Mouse (Mus musculus) monocyte, adult 5-6 weeks (primary cell): Measurements from ENCODE around the gene Nim1k. TPM values are rescaled to one million over a fixed set of nuclear protein-coding genes. Genes with fewer than 3 reads are reported as not detected.
A peak's percentile ranks its signal among the peaks of the same experiment; 100 is the strongest.
"Not testable (repeated sequence)": the region's sequence is repeated elsewhere in the genome, so short reads cannot be mapped to it uniquely, and the experiment has no call there.

Source experiments
- ATAC-seq: fragments of 153-309, 156-312 bp; replicated peaks from 2 replicates; pipeline ENCODE4 v1.8.0; 2017; ENCODE audit warnings: mild to moderate bottlenecking; ENCODE audit not compliant: low TSS enrichment, insufficient number of reproducible peaks, severe bottlenecking, poor library complexity, low FRiP score
- total RNA-seq: library from RNA; stranded (forward); fragments of 200-1000, 200-491, 200-594 nt; gene quantifications from 3 replicates; pipeline ENCODE4 v1.2.3, GENCODE M21; 2017

The Nim1k gene
- total RNA-seq, 1 experiment from 2014 or later, result 0.10 TPM

DNA sequence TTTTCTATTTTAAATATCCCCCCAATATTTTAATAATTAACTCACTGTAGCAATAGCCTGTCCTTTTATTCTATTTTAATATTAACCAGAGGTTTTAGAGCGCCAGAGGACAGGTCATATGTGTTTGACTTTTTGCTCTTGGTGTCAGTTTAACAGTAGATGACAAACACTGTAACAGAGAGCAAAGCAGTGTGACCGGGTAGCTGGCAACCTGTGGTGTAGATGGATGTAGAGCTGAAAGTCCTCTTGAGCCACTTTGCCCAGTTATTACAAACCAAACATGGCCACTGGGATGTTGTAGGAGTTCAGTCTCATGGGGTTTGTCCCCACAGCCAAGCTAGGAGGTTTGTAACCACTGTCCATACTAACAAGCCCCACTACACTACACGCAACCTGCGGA, 57.2 kb downstream of the Nim1k start:
- ATAC-seq, result no peak

DNA sequence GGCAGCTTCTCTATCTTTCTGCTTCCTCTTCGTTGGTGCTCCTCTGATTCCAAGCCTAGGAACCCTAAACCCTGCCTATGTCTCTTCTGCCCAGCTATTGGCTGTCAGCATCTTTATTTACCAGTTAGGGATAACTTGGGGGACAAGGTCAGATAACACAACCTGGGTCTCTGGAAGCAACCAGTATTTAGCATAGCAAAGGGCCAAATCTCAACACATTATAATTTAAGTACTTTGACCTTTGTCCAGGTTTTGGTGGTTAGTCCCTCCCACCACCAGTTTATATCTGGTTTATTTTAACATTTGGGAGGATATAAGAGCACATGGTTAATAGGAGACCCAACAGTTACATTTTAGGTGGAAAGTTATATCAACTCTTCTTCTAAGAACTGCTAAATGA, 59.2 kb downstream of the Nim1k start:
- no peak for ATAC-seq

- no peak for ATAC-seq
These were observed 60.0 kb downstream of the Nim1k start for GRCm38 (mm10) chr13:119695676-119696075.

DNA sequence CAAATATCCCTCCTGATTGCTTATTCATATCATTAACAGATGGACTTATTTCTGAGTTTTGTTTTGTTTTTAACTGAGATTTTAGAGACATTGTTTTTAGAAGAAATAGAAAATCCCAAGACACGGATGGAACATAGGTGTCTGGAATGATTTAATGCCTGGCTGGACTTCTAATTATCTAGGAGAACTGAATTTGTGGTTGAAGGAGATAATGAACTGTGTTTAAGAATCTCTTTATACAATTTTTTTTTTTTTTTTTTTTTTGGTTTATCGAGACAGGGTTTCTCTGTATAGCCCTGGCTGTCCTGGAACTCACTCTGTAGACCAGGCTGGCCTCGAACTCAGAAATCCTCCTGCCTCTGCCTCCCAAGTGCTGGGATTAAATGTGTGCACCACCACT, 63.7 kb downstream of the Nim1k start:
- ATAC-seq, result not testable (repeated sequence)

DNA sequence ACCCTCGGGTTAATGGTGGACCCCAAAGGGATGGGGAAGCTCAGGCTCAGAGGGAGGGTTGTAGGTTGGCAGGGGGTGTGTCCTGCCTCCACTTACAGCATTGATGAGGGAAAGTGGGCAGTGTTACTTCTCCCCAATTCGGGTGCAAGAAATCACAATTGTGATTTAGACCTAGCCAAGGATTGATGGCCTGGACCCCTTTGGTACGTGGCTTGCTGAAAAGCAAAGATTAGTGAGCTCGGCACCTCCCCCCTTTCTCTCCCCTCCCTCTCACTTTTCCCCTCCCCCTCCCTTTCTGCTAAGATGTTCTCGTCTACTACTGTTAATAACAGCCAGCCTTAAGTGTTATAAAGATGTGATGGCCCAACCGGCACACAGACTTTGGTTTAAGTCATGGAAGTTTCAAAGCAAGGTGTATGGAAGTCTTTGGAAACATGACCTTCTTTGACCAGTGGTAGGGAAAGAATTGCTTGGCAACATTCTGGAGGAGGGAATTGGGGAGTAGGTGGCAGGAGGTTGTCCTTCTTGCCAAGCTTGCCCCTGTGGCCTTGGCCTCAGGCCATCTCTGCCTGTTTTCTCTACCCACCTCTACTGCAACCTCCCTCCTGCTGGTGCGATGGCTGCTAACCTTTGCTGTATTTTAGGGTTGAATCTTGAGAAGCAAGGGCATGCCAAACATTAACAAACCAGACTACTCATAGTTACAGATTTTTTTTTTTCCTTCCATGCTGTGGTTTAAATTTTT, 64.6 kb downstream of the Nim1k start:
- peak; percentile 1; the same call in 1 of the 2 replicates for ATAC-seq

DNA sequence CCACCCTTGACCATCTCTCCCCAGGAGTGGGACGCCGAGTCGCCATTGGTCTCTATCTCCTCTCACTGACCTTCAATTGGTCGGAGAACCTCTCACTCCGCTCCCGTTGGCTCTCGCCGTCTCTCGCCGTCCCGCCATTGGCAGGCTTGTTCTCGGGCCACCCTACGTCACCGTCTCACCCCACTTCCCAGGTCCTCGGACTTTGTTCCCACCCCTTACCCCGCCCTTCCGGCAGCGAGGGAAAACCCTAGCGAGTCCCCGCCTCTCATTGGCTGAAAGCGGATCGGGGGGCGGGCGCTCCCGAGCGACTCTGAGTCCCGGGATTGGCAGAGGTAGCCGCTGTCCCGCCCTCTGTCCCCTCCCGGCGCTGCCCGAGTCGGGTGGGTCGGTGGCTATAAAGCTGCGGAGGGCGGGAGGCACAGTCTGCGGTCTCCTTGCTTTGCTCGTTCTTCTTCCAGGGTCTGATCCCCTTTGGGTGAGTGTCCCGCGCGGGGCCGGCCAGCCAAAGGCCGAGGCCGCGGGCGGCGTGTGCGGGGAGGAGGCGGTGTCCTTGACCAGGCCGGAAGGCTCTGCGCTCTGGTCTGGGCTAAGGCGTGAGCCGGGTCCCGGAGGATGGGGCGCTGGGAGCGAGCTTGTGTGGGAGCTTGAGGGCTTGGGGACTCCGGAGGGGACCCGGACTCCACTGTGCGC, 65.5 kb downstream of the Nim1k start, which contains the start of gene Hmgcs1:
Hmgcs1 (plus strand) TSS at position 341 of the 690 bp plus-strand sequence.
- peak; percentile 100 for ATAC-seq

GRCm38 (mm10) chr13:119689709-119690038, 66.0 kb downstream of the Nim1k start:
- no peak for ATAC-seq

DNA sequence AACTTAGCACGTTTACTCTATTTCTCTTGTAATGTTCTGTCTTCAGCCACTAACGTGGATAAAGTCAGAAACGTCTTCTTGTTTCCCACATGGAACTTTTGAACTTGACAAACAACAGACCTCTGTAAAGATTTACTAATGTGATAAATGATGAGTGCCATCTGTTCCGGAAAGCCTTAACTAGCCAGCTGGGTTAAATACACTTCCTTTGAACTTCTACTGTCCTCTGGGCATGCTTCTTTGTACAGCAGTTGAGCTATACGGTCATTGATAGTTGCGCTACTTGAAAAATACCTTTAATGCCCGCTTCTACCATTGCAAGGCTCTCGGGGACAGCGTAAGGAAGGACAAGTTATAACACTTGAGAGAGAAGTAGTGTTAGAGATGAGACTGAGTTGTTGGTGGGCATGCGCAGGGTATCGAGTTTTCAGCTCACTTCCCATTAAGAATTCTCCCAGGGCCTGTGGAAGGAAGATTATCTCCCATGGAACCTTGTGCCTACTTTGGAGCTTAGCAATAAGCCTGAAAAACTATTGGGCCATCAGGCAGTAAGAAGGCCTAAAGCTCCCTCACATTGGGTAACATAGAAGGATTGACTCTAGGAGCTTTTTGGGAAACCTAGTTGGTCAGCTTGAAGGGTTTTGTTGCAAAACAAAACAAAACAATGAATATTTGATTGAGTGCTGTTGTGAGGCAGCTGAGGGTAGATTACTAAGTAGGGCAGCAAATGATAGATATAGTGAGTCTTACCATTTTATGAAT, 71.1 kb downstream of the Nim1k start:
- ATAC-seq, result no peak

- ATAC-seq, result no peak
These were observed 74.5 kb downstream of the Nim1k start for GRCm38 (mm10) chr13:119681161-119681560.

DNA sequence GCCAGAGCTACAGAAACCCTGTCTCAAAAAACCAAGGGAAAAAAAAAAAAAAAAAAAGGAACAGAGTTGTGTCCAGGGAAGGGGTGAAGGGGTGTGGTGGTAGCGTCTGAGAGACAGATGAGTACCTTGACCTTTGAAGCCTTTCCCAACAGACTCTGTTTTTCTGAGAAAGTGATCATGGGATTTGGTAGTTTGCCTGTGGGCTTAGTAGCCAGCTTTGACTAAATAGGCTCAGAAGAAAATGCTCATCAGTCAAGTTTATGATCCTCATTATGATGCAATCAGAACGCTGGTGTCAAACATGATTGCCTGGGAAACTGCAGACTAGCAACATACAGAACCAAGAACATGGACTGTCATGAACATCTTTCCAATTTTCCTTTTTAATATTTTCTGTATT, 76.0 kb downstream of the Nim1k start:
- ATAC-seq, result no peak

DNA sequence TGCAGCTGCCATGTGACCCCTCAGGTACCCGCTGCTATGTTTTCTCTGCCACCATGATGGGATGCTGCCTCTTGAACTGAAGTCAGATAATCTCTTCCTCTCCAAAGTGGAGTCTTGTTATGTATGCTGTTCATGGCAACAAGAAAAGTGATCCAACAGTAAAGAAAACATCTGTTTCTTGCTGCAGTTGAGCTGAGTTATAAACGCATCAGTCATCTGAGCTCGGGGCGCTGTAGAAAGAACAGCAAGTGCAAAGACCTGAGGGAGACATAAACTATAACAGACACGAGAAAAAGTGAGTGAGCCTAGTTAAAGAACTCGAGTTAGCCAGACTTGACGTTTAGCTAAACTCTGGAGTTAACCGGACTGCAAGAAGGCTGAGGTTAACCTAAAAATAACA, 76.9 kb downstream of the Nim1k start:
- no peak for ATAC-seq

DNA sequence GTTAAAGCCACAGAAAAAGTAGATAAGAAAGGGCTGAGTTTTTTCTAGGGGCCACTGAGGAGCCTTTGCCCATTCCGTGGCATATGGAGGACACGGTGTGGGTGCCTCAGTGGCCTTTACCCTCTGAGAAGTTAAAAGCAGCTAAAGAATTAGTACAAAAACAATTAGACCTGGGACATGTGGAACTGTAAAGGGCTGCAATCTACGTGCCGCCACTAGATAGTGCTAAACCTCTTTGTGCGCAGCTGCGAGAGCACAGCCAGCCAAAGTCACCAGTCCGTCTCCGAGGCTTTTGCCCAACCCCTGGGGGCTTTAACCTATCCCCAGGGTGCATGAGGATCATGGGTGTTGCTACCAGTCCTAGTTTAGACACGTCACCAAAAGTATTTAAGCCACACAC, 94.3 kb downstream of the Nim1k start:
- not testable (repeated sequence) for ATAC-seq

Other genes starting within 250 kb of the Nim1k start
- not detected in 3 replicates for gene Ccl28, start 132.1 kb downstream of the Nim1k start, total RNA-seq
- gene Hmgcs1, start 65.5 kb downstream of the Nim1k start, total RNA-seq, result 42.9 to 60.0 TPM (median 53.2 TPM) in 3 replicates
- 68.4 to 81.1 TPM (median 71.3 TPM) in 3 replicates for gene Zfp131, start 35.0 kb upstream of the Nim1k start, total RNA-seq
- gene AF067063, start 74.3 kb upstream of the Nim1k start, total RNA-seq, result not detected in 3 replicates
- not detected in 3 replicates for gene D13Ertd608e, start 80.1 kb upstream of the Nim1k start, total RNA-seq
- not detected in 3 replicates for gene Tcstv1, start 138.9 kb upstream of the Nim1k start, total RNA-seq
- gene Gm21761, start 173.4 kb upstream of the Nim1k start, total RNA-seq, result not detected in 3 replicates
- gene B020031M17Rik, start 194.9 kb upstream of the Nim1k start, total RNA-seq, result not detected in 3 replicates